Mouse (Mus musculus): ENCODE data around the gene Fam174b. TPM values are rescaled to one million over a fixed set of nuclear protein-coding genes. Genes with fewer than 3 reads are reported as not detected.

Fam174b gene
- polyA plus RNA-seq, 1 experiment from 2014 or later, result 35.7 TPM

GRCm38 (mm10) chr7:73785815-73786214 is 45.7 kb downstream of the Fam174b start:
- 90% methylated on average over 4 of the region's 4 CpGs for WGBS
- Histone ChIP-seq H3K9me3 (no peaks in the 10 kb centered on the region), H3K36me3 (no peaks in the 10 kb centered on the region), H3K27me3 (no peaks in the 10 kb centered on the region), H3K27ac (no peak overlapping the region), H3K9ac (no peak overlapping the region), H3K4me2 (no peak overlapping the region), H3K4me3 (no peak overlapping the region), H3K4me1 (replicated peaks) (no peaks in the 10 kb centered on the region)
- no peak for ATAC-seq (ENCODE audit: low FRiP score)

GRCm38 (mm10) chr7:73787513-73787912 is 47.4 kb downstream of the Fam174b start:
- H3K4me3 ChIP-seq, result no peak overlapping the region
- no peak for ATAC-seq (ENCODE audit: low FRiP score)
- H3K36me3 ChIP-seq, result no peaks in the 10 kb centered on the region
- no peak overlapping the region for H3K27ac ChIP-seq
- no peak overlapping the region for H3K4me2 ChIP-seq
- H3K4me1 ChIP-seq (replicated peaks), result no peaks in the 10 kb centered on the region
- 84% methylated on average over 8 of the region's 8 CpGs for WGBS
- no peak overlapping the region for H3K9ac ChIP-seq
- H3K9me3 ChIP-seq, result no peaks in the 10 kb centered on the region
- H3K27me3 ChIP-seq, result no peaks in the 10 kb centered on the region

GRCm38 (mm10) chr7:73791096-73791495 is 51.0 kb downstream of the Fam174b start:
- Histone ChIP-seq H3K27me3 (no peaks in the 10 kb centered on the region), H3K9ac (no peak overlapping the region), H3K4me1 (replicated peaks) (no peaks in the 10 kb centered on the region), H3K4me3 (no peak overlapping the region), H3K27ac (no peak overlapping the region), H3K4me2 (no peak overlapping the region), H3K36me3 (no peaks in the 10 kb centered on the region), H3K9me3 (no peaks in the 10 kb centered on the region)
- no peak for ATAC-seq (ENCODE audit: low FRiP score)
- 73% methylated on average over 8 of the region's 8 CpGs for WGBS

GRCm38 (mm10) chr7:73792155-73792554 is 52.1 kb downstream of the Fam174b start:
- Histone ChIP-seq H3K9ac (no peak overlapping the region), H3K4me3 (no peak overlapping the region), H3K4me2 (no peak overlapping the region), H3K4me1 (replicated peaks) (no peaks in the 10 kb centered on the region), H3K9me3 (no peaks in the 10 kb centered on the region), H3K36me3 (no peaks in the 10 kb centered on the region), H3K27me3 (no peaks in the 10 kb centered on the region), H3K27ac (no peak overlapping the region)
- 88% methylated on average over 4 of the region's 4 CpGs for WGBS
- no peak for ATAC-seq (ENCODE audit: low FRiP score)

GRCm38 (mm10) chr7:73792641-73793040 is 52.5 kb downstream of the Fam174b start:
- WGBS, result 67% methylated on average over 3 of the region's 3 CpGs
- ATAC-seq (ENCODE audit: low FRiP score), result no peak
- H3K27ac ChIP-seq, result no peak overlapping the region
- no peak overlapping the region for H3K9ac ChIP-seq
- no peak overlapping the region for H3K4me3 ChIP-seq
- H3K36me3 ChIP-seq, result no peaks in the 10 kb centered on the region
- no peak overlapping the region for H3K4me2 ChIP-seq
- no peaks in the 10 kb centered on the region for H3K27me3 ChIP-seq
- no peaks in the 10 kb centered on the region for H3K4me1 ChIP-seq (replicated peaks)
- H3K9me3 ChIP-seq, result no peaks in the 10 kb centered on the region

- H3K36me3 ChIP-seq, result no peaks in the 10 kb centered on the region
Observed at GRCm38 (mm10) chr7:73809261-73809660, 69.2 kb downstream of the Fam174b start.

GRCm38 (mm10) chr7:73811439-73811838 is 71.3 kb downstream of the Fam174b start:
- no peak for ATAC-seq (ENCODE audit: low FRiP score)
- H3K36me3 ChIP-seq, result no peaks in the 10 kb centered on the region
- no peak overlapping the region for H3K27ac ChIP-seq
- no peak overlapping the region for H3K4me3 ChIP-seq
- no peak overlapping the region for H3K9ac ChIP-seq
- no peaks in the 10 kb centered on the region for H3K27me3 ChIP-seq
- no peaks in the 10 kb centered on the region for H3K9me3 ChIP-seq
- 91% methylated on average over 7 of the region's 7 CpGs for WGBS
- peaks cover 4% of the 10 kb centered on the region; the same call in 1 of the 2 replicates for H3K4me1 ChIP-seq (replicated peaks)
- no peak overlapping the region for H3K4me2 ChIP-seq

More at GRCm38 (mm10) chr7:73809261-73809660, 69.2 kb downstream of the Fam174b start:
- H3K4me1 ChIP-seq (replicated peaks), result peaks cover 4% of the 10 kb centered on the region; the same call in 1 of the 2 replicates
- 77% methylated on average over 2 of the region's 2 CpGs for WGBS
- no peak overlapping the region for H3K9ac ChIP-seq
- no peak overlapping the region for H3K27ac ChIP-seq
- no peak overlapping the region for H3K4me2 ChIP-seq
- no peaks in the 10 kb centered on the region for H3K27me3 ChIP-seq
- no peak overlapping the region for H3K4me3 ChIP-seq
- H3K9me3 ChIP-seq, result no peaks in the 10 kb centered on the region
- ATAC-seq (ENCODE audit: low FRiP score), result no peak

- Histone ChIP-seq H3K27me3 (no peaks in the 10 kb centered on the region), H3K9ac (no peak overlapping the region), H3K9me3 (no peaks in the 10 kb centered on the region), H3K4me1 (replicated peaks) (peaks cover 4% of the 10 kb centered on the region; the same call in 1 of the 2 replicates), H3K27ac (no peak overlapping the region), H3K4me3 (no peak overlapping the region), H3K4me2 (no peak overlapping the region), H3K36me3 (no peaks in the 10 kb centered on the region)
- 87% methylated on average over 6 of the region's 6 CpGs for WGBS
- ATAC-seq (ENCODE audit: low FRiP score), result no peak
Observed at GRCm38 (mm10) chr7:73812176-73812575, 72.1 kb downstream of the Fam174b start.

- no peaks in the 10 kb centered on the region for H3K27me3 ChIP-seq
- no peaks in the 10 kb centered on the region for H3K36me3 ChIP-seq
- peaks cover 4% of the 10 kb centered on the region; the same call in 1 of the 2 replicates for H3K4me1 ChIP-seq (replicated peaks)
- no peak overlapping the region for H3K4me3 ChIP-seq
- H3K9me3 ChIP-seq, result no peaks in the 10 kb centered on the region
- H3K27ac ChIP-seq, result no peak overlapping the region
- no peak overlapping the region for H3K4me2 ChIP-seq
- 72% methylated on average over 4 of the region's 4 CpGs for WGBS
- no peak for ATAC-seq (ENCODE audit: low FRiP score)
- no peak overlapping the region for H3K9ac ChIP-seq
Observed at GRCm38 (mm10) chr7:73813887-73814286, 73.8 kb downstream of the Fam174b start.

GRCm38 (mm10) chr7:73814454-73814853 is 74.4 kb downstream of the Fam174b start:
- no peaks in the 10 kb centered on the region for H3K27me3 ChIP-seq

GRCm38 (mm10) chr7:73816255-73816996 is 76.3 kb downstream of the Fam174b start:
- Histone ChIP-seq H3K27me3 (no peaks in the 10 kb centered on the region), H3K9me3 (no peaks in the 10 kb centered on the region), H3K9ac (no peak overlapping the region), H3K27ac (no peak overlapping the region), H3K4me1 (replicated peaks) (peaks cover 4% of the 10 kb centered on the region; the same call in 1 of the 2 replicates), H3K4me3 (no peak overlapping the region), H3K36me3 (no peaks in the 10 kb centered on the region), H3K4me2 (no peak overlapping the region)
- 84% methylated on average over 8 of the region's 8 CpGs for WGBS
- ATAC-seq (ENCODE audit: low FRiP score), result no peak

More at GRCm38 (mm10) chr7:73814454-73814853, 74.4 kb downstream of the Fam174b start:
- Histone ChIP-seq H3K9ac (no peak overlapping the region), H3K4me1 (replicated peaks) (peaks cover 4% of the 10 kb centered on the region; the same call in 1 of the 2 replicates), H3K4me3 (no peak overlapping the region), H3K27ac (no peak overlapping the region), H3K9me3 (no peaks in the 10 kb centered on the region), H3K4me2 (no peak overlapping the region), H3K36me3 (no peaks in the 10 kb centered on the region)
- WGBS, result 93% methylated on average over 7 of the region's 7 CpGs
- ATAC-seq (ENCODE audit: low FRiP score), result no peak

- Histone ChIP-seq H3K4me3 (no peak overlapping the region), H3K27ac (no peak overlapping the region), H3K9ac (no peak overlapping the region), H3K36me3 (no peaks in the 10 kb centered on the region), H3K4me1 (replicated peaks) (no peaks in the 10 kb centered on the region), H3K27me3 (no peaks in the 10 kb centered on the region), H3K4me2 (no peak overlapping the region), H3K9me3 (no peaks in the 10 kb centered on the region)
- no peak for ATAC-seq (ENCODE audit: low FRiP score)
- WGBS, result 84% methylated on average over 17 of the region's 17 CpGs
Observed at GRCm38 (mm10) chr7:73819366-73819765, 79.3 kb downstream of the Fam174b start.

All from hindbrain, embryonic 13.5 days (tissue).